Mouse (Mus musculus): ENCODE data around the gene Pls3. TPM values are rescaled to one million over a fixed set of nuclear protein-coding genes. Genes with fewer than 3 reads are reported as not detected.

The Pls3 gene
- polyA plus RNA-seq (2015; fragmentation: Nextera tagmentation; extraction: Ambion mirVana), result 84.9 and 85.9 TPM in 2 replicates

DNA sequence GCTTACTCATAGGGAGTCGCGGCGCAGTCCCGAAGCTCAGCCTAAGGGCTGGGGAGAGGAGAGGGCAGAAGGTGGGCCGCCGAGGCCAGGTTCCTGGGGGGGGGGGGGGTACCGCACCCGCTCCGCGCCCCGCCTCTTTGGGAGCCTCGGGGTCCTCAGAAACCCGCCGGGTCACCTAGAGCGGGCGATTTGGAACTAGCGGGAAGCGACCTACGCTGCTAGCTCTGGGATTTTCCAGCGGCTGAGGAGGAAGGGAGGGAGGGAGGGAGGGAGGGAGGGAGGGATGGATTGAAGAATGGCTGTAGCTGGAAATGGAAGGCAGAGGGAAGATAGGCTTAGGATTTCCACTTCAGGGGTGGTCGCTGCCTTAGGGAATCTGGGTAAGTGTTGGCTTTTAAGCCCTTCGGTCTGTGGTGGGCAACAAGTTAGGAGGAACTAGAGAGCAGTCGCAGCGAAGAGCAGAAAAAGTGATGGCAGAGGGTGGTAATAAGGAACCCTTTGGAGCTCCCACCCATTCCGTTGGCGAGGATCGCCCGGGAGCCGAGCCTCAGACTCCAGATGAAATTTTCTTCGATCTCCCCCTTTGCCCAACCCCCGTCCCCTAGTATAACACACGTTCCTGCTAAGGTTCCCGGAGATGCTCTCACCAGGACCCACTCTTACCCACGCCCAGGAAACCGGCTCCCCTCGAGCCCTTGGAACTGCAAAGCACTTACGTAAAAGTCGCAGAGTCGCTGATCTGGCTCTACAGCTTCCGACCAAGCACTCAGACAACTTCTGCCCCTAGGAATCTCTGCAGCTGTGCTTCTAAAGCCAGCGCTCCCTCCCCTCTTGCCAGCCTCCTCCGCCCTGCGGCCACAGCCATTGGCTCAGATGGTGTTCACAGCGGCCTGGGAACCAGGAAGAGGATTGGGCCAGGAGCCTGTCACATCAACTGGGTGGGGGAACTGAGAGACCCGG lies at the start of gene Pls3:
Gene Pls3, minus strand, starts transcription at position 851 of the 960 bp plus-strand sequence.
- 9% methylated on average over 34 of the region's 45 CpGs for WGBS
- Histone ChIP-seq H3K36me3 (no peaks in the 10 kb centered on the region), H3K27me3 (replicated peaks) (no peaks in the 10 kb centered on the region), H3K4me2 (peak within 1 kb of the TSS; percentile 50), H3K4me1 (no peaks in the 10 kb centered on the region), H3K9me3 (no peaks in the 10 kb centered on the region), H3K9ac (peak within 1 kb of the TSS; percentile 6), H3K27ac (peak within 1 kb of the TSS; percentile 88), H3K4me3 (replicated peaks) (peak within 1 kb of the TSS; percentile 54)
- peak; percentile 95 for ATAC-seq (ENCODE audit: insufficient read depth, low FRiP score, low read depth)

DNA sequence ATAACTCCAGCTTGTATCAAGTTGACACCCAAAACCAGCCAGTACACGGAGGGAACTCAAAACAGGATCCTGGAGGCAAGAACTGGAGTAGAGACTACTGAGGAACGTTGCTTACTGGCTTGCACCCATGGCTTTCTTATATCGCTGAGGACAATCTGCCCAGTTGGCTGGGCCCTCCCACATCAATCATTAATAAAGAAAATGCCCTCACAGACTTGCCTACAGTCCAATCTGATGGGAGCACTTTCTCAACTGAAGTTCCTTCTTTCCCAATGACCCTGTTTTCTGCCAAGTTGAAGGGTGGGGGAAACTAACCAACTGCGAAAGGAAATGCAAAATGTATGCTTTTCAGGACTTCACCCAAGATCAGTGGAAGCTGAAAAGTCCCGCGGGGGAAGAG lies 20.7 kb upstream of the Pls3 start:
- Histone ChIP-seq H3K9ac (no peak overlapping the region), H3K27ac (no peak overlapping the region), H3K36me3 (no peaks in the 10 kb centered on the region), H3K4me1 (no peaks in the 10 kb centered on the region), H3K27me3 (replicated peaks) (no peaks in the 10 kb centered on the region), H3K4me3 (replicated peaks) (no peak overlapping the region), H3K4me2 (no peak overlapping the region), H3K9me3 (no peaks in the 10 kb centered on the region)
- WGBS, result 54% methylated on average over 6 of the region's 6 CpGs
- ATAC-seq (ENCODE audit: insufficient read depth, low FRiP score, low read depth), result no peak

DNA sequence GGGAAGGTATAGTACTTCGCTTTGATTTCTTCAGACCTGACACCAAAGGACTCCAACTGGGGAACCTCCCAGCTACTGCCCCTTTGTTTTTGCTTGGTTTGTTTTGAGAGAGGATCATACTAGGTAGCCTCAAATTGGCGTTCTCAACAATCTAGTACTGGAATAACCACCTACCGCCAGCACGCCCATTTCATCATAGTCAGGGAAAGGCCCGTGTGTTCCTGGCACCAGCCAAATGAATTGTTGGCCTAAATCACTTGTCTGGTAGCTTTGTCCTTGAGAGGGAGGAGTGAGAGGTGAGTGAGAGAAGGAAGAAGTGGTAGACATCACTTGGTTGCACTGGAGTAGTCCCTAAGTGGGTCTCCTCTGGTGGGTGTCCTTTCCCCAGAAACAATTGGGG lies 584 bp upstream of the Pls3 start:
- H3K9ac ChIP-seq, result no peak overlapping the region
- H3K4me3 ChIP-seq (replicated peaks), result peak overlapping the region; percentile 54
- ATAC-seq (ENCODE audit: insufficient read depth, low FRiP score, low read depth), result no peak
- H3K4me1 ChIP-seq, result no peaks in the 10 kb centered on the region
- WGBS, result 24% methylated on average over 5 of the region's 5 CpGs
- H3K4me2 ChIP-seq, result peak overlapping the region; percentile 50
- no peaks in the 10 kb centered on the region for H3K9me3 ChIP-seq
- no peak overlapping the region for H3K27ac ChIP-seq
- H3K27me3 ChIP-seq (replicated peaks), result no peaks in the 10 kb centered on the region
- H3K36me3 ChIP-seq, result no peaks in the 10 kb centered on the region

DNA sequence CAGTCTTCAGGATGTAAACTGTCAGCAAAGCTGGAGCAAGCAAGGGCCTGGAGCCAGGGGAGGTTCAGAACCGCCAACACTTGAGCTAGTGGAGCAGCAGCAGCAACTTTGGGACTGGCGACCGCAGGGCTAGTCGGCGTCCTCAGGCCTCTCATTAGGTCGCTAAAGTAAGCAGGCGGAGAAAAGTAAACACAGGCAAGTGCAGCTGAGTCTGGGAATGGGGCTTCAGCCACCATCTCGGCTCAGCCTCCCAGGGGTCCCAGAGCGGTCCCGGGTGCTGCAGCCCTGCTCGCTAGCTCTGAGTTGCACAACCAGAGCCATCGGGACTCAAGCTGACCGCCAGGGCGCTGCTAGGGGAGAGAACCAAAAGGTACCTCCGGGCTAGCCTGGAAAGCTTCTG lies 1.2 kb downstream of the Pls3 start:
- ATAC-seq (ENCODE audit: insufficient read depth, low FRiP score, low read depth), result 0 out of 2 replicates have a peak, but pooled peaks have one; percentile 23
- Histone ChIP-seq H3K9me3 (no peaks in the 10 kb centered on the region), H3K4me3 (replicated peaks) (peak overlapping the region; percentile 54), H3K9ac (no peak overlapping the region; the same call in 1 of the 2 replicates), H3K27me3 (replicated peaks) (no peaks in the 10 kb centered on the region), H3K4me2 (peak overlapping the region; percentile 50), H3K27ac (peak overlapping the region; percentile 88; the same call in 1 of the 2 replicates), H3K4me1 (no peaks in the 10 kb centered on the region), H3K36me3 (no peaks in the 10 kb centered on the region)
- WGBS, result 13% methylated on average over 15 of the region's 15 CpGs

DNA sequence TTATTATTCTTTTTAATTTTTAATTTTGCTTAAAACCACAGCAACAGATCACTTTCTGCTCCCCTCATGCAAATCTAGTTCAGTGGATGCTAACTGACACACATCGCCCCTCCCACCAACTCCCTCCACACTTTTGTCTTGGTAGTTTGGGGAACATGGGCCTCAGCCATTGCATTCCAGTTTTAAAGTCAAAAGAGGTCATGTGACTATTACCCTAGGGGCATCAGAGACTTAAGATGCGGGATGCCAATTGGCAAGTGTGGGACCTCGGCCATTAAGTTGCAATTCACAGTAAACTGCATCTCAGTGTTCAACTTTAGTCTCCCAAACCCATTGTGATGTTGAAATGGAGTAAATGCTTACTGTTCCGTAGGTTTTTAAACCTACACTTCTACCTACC lies 1.7 kb downstream of the Pls3 start:
- Histone ChIP-seq H3K4me3 (replicated peaks) (peak overlapping the region; percentile 54), H3K9ac (no peak overlapping the region)

DNA sequence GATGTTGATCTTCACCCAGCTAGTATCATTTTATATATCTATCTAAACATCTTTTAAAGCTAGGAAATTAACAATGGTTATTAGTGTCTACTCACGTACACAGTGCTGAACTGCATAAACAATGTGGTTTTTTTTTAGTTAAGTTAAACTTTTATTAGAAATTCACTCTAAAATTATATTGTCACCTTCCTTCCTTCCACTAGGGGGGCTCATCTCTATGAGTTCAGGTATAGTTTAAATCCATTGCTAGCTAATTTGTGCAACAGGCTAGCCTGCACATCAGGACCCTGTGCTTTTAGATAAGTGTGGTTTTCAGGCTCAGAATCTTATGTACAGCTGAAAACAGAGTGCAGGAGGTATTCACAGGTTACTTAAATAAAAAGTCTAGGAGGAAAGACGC lies 3.1 kb downstream of the Pls3 start:
- no peak for ATAC-seq (ENCODE audit: insufficient read depth, low FRiP score, low read depth)

More for the DNA sequence above, 1.7 kb downstream of the Pls3 start:
- H3K4me2 ChIP-seq, result peak overlapping the region; percentile 50
- no peak overlapping the region for H3K27ac ChIP-seq
- no peak for ATAC-seq (ENCODE audit: insufficient read depth, low FRiP score, low read depth)
- no peaks in the 10 kb centered on the region for H3K9me3 ChIP-seq
- 54% methylated on average over 4 of the region's 4 CpGs for WGBS
- H3K27me3 ChIP-seq (replicated peaks), result no peaks in the 10 kb centered on the region
- H3K4me1 ChIP-seq, result no peaks in the 10 kb centered on the region
- no peaks in the 10 kb centered on the region for H3K36me3 ChIP-seq

DNA sequence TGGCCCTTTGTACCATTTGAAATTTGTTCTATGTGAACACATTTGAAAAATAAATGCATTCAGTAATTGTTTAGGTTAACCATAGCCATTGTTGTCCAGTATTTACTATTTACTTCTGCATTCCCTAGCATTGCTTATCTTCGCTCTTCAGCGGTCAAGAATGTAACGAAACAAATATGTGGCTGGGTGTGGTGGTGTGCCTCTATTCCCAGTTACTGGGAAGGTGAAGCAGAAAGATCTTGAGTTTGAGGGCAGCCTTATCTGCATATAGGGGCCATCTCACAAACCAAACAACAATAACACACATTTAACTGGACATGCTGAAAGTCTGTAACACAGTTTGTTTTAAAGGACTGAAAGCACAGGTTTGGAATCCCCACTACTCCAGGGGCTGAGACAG lies 13.3 kb downstream of the Pls3 start:
- no peak for ATAC-seq (ENCODE audit: insufficient read depth, low FRiP score, low read depth)
- WGBS, result 78% methylated on average over 3 of the region's 3 CpGs
- Histone ChIP-seq H3K36me3 (no peaks in the 10 kb centered on the region), H3K27ac (no peak overlapping the region), H3K9me3 (no peaks in the 10 kb centered on the region), H3K4me3 (replicated peaks) (no peak overlapping the region), H3K27me3 (replicated peaks) (no peaks in the 10 kb centered on the region), H3K4me1 (no peaks in the 10 kb centered on the region), H3K9ac (no peak overlapping the region), H3K4me2 (no peak overlapping the region)

More for the DNA sequence above, 3.1 kb downstream of the Pls3 start:
- H3K27me3 ChIP-seq (replicated peaks), result no peaks in the 10 kb centered on the region
- no peak overlapping the region for H3K4me2 ChIP-seq
- no peaks in the 10 kb centered on the region for H3K36me3 ChIP-seq
- H3K4me3 ChIP-seq (replicated peaks), result no peak overlapping the region
- WGBS, result 71% methylated on average over 2 of the region's 2 CpGs
- H3K9ac ChIP-seq, result no peak overlapping the region
- no peaks in the 10 kb centered on the region for H3K4me1 ChIP-seq
- no peaks in the 10 kb centered on the region for H3K9me3 ChIP-seq
- H3K27ac ChIP-seq, result no peak overlapping the region

DNA sequence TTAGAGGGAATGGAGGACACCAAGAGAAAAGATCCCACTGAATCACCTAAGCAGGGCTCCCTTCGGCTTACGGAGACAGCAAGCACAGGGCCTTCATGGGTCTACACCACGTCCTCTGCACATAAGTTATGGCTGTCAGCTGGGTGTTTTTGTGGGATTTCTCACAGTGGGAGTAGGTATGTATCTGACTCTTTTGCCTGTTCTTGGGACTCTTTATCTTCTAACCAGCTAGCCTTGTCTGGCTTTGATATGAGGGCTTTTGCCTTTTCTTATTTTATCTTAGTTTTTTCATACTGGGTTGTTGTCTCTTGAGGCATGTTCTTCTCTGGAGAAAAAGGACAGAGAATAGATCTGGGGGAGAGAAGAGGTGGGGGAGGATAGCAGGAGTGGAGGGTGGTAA lies 20.7 kb downstream of the Pls3 start:
- no peak overlapping the region for H3K4me3 ChIP-seq (replicated peaks)

DNA sequence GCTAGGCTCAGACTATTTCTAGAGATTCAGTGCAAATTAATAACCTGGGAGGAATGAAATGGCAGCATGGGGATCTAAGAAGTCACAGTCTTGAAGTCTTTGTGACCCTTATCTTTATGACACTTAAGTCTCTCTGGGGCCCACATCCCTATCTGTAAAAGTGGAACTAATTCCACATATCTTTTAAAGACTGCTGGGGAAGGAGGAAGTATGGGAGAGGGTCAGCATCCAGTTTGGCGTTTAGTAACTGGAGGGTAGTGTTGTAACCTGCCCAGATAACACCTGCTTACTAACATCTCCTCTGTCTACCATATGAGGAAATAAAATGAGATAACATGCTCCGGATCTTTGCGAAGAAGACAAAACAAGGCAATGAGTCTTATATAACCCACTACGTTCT lies 30.7 kb downstream of the Pls3 start:
- ATAC-seq (ENCODE audit: insufficient read depth, low FRiP score, low read depth), result no peak
- H3K4me3 ChIP-seq (replicated peaks), result no peak overlapping the region
- H3K9ac ChIP-seq, result no peak overlapping the region
- no peak overlapping the region for H3K4me2 ChIP-seq
- H3K27me3 ChIP-seq (replicated peaks), result no peaks in the 10 kb centered on the region
- no peaks in the 10 kb centered on the region for H3K36me3 ChIP-seq
- H3K27ac ChIP-seq, result no peak overlapping the region
- no peaks in the 10 kb centered on the region for H3K9me3 ChIP-seq
- whole genome bisulfite sequencing, result 77% methylated on average over 4 of the region's 4 CpGs
- no peaks in the 10 kb centered on the region for H3K4me1 ChIP-seq

More for the DNA sequence above, 20.7 kb downstream of the Pls3 start:
- H3K9ac ChIP-seq, result no peak overlapping the region
- ATAC-seq (ENCODE audit: insufficient read depth, low FRiP score, low read depth), result no peak
- H3K4me1 ChIP-seq, result no peaks in the 10 kb centered on the region
- H3K9me3 ChIP-seq, result no peaks in the 10 kb centered on the region
- no peak overlapping the region for H3K4me2 ChIP-seq
- no peaks in the 10 kb centered on the region for H3K27me3 ChIP-seq (replicated peaks)
- H3K36me3 ChIP-seq, result no peaks in the 10 kb centered on the region
- no peak overlapping the region for H3K27ac ChIP-seq
- WGBS, result 84% methylated on average over 3 of the region's 3 CpGs

DNA sequence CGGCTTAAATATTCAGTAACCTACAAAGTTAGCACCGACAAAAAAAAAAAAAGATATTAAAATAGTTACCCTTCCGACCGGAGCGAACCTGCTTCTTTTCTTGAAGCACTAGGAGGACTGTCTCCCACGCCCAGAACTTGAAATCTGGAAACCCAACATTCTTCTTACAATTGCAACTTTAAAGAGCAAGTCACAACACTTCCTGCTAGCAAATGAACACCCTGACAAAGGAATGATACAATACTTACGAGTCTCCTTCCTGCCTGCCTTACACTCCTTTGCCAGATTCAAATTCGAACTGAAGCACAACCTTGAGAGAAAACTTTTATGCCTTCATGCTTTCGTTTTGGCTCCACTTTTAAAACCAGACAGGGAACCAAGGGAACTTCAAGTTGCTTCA lies 32.1 kb downstream of the Pls3 start:
- Histone ChIP-seq H3K4me1 (no peaks in the 10 kb centered on the region), H3K4me2 (no peak overlapping the region), H3K27me3 (replicated peaks) (no peaks in the 10 kb centered on the region), H3K27ac (peak overlapping the region; percentile 48; the same call in 1 of the 2 replicates), H3K36me3 (no peaks in the 10 kb centered on the region), H3K9me3 (no peaks in the 10 kb centered on the region), H3K9ac (no peak overlapping the region), H3K4me3 (replicated peaks) (no peak overlapping the region)
- no peak for ATAC-seq (ENCODE audit: insufficient read depth, low FRiP score, low read depth)
- WGBS, result 50% methylated on average over 9 of the region's 9 CpGs

DNA sequence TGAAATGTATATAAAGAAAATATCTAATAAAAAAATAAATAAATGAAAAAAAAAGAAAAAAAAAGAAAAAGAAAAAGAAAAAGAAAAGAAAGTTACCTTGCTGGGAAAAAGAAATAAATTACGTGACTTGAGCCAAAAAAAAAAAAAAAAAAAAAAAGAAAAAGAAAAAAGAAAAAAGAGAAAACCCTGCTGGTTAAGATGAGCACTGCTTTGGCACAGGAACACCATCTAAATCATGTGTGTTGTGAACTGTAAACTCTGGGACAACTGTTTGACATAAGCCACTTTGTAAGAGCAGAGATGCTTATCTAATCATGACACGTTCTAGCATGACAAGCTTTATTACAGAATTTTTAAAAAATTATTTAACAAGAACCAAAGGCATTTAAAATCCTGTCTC lies 32.9 kb downstream of the Pls3 start:
- Histone ChIP-seq H3K9me3 (no peaks in the 10 kb centered on the region), H3K4me2 (no peak overlapping the region), H3K36me3 (no peaks in the 10 kb centered on the region), H3K4me1 (no peaks in the 10 kb centered on the region), H3K4me3 (replicated peaks) (no peak overlapping the region), H3K27ac (no peak overlapping the region), H3K27me3 (replicated peaks) (no peaks in the 10 kb centered on the region), H3K9ac (no peak overlapping the region)
- 54% methylated on average over 2 of the region's 2 CpGs for WGBS
- ATAC-seq (ENCODE audit: insufficient read depth, low FRiP score, low read depth), result no peak

DNA sequence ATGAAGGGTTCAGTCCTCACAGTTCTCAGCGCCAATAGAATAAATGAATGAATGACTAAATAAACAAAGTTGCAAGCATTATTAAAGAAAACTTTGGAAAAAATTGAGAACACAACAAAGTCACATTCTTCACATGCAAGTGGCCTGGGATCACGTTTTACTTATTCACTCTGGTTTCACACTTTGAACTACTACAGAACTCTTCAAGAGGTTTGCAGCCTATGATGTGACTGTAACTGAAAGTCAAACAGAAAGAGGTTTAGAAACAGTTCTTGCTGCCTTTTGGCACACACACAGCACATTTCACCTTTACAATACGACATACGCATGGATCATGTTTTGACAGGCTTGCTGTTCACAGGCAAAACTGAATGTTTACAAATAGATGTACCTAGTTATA lies 34.7 kb downstream of the Pls3 start:
- H3K27ac ChIP-seq, result no peak overlapping the region
- H3K9me3 ChIP-seq, result no peaks in the 10 kb centered on the region
- no peak overlapping the region for H3K9ac ChIP-seq
- WGBS, result 81% methylated on average over 4 of the region's 4 CpGs
- no peak overlapping the region for H3K4me2 ChIP-seq
- no peak for ATAC-seq (ENCODE audit: insufficient read depth, low FRiP score, low read depth)
- H3K4me1 ChIP-seq, result no peaks in the 10 kb centered on the region
- H3K4me3 ChIP-seq (replicated peaks), result no peak overlapping the region
- H3K36me3 ChIP-seq, result no peaks in the 10 kb centered on the region
- no peaks in the 10 kb centered on the region for H3K27me3 ChIP-seq (replicated peaks)

All from stomach, embryonic 15.5 days (tissue).